Mouse (Mus musculus) bone marrow, adult 2 months (tissue): ENCODE results near the gene Glis3. TPM values are rescaled to one million over a fixed set of nuclear protein-coding genes. Genes with fewer than 3 reads are reported as not detected.
A peak's percentile ranks its signal among the peaks of the same experiment; 100 is the strongest.

Experiments
- H3K27ac ChIP-seq: fragments of 200-500 bp; 2 replicates; pipeline ENCODE4 v1.5.1; 2012; ENCODE audit warnings: low read depth, mild to moderate bottlenecking, control low read depth, inconsistent platforms, low read length; ENCODE audit not compliant: control insufficient read depth, poor library complexity, insufficient read depth
- H3K4me1 ChIP-seq: fragments of 200-500 bp; 2 replicates; pipeline ENCODE4 v1.6.1; 2011; ENCODE audit warnings: low read length; ENCODE audit not compliant: control insufficient read depth, insufficient read depth
- H3K4me3 ChIP-seq: fragments of 200-500 bp; replicated peaks from 2 replicates; pipeline ENCODE3; 2011; ENCODE audit warnings: mild to moderate bottlenecking, low read depth, low read length, control low read depth; ENCODE audit not compliant: control insufficient read depth
- CTCF ChIP-seq: fragments of 200-500 bp; IDR thresholded peaks from 2 replicates; pipeline ENCODE4 v1.5.1; 2011; ENCODE audit warnings: low read length, control low read depth; ENCODE audit not compliant: control insufficient read depth, insufficient read depth
- POLR2A ChIP-seq: fragments of 200-500 bp; IDR thresholded peaks from 2 replicates; pipeline ENCODE4 v1.6.1; 2011; ENCODE audit warnings: low read depth, mild to moderate bottlenecking, control low read depth, low read length, borderline replicate concordance; ENCODE audit not compliant: control insufficient read depth
- WGBS: fragments of 180-500 bp; shearing (Covaris S2); methylation state at CpG from one replicate; pipeline ENCODE4 v1.1.7; 2018; 5-methylcytosine and 5-hydroxymethylcytosine counted together
- polyA plus RNA-seq: library from polyadenylated mRNA; stranded (reverse); fragments of >200 nt; gene quantifications from 2 replicates; pipeline ENCODE4 v1.2.4, GENCODE M21; 2011; ENCODE audit warnings: low replicate concordance; ENCODE audit not compliant: missing spikeins, insufficient read depth, insufficient read length

The Glis3 gene
- polyA plus RNA-seq, 1 experiment, result 2.5 TPM

GRCm38 (mm10) chr19:28366766-28367165 lies 313.1 kb downstream of the Glis3 start:
- Histone ChIP-seq H3K4me1 (no peaks in the 10 kb centered on the region), H3K4me3 (no peak overlapping the region), H3K27ac (no peak overlapping the region)
- 85% methylated on average over 1 of the region's 1 CpGs for WGBS
- TF ChIP-seq POLR2A (no peak), CTCF (no peak)

- WGBS, result 46% methylated on average over 7 of the region's 7 CpGs
- TF ChIP-seq CTCF, result peak; percentile 79
- no peak for TF ChIP-seq POLR2A
- Histone ChIP-seq H3K27ac (no peak overlapping the region), H3K4me1 (no peaks in the 10 kb centered on the region), H3K4me3 (no peak overlapping the region)
Measured at GRCm38 (mm10) chr19:28365897-28366296, 314.0 kb downstream of the Glis3 start.

DNA sequence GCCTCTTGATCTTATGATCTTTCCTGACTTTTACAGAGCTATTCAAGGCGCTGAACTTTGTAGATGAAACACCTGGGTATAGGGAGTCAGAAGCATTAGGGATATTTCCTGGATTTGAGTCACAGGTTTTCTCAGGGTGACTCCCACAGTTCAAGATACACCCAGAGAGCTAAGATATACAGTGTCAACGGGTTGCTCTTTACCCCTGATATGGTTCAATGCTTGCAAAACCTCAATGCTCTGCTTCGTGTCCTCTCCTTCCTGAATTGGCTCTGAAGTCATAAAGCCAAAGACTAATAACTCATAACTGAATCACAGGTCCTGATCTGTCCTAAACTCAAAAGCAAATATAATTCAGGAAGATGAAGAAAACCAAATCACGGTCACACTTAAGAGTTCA lies 319.0 kb downstream of the Glis3 start:
- no peaks in the 10 kb centered on the region; the same call in 1 of the 2 replicates for H3K4me1 ChIP-seq
- WGBS, result 59% methylated on average over 4 of the region's 4 CpGs
- H3K27ac ChIP-seq, result no peak overlapping the region
- no peak overlapping the region for H3K4me3 ChIP-seq
- TF ChIP-seq POLR2A (no peak), CTCF (no peak)

DNA sequence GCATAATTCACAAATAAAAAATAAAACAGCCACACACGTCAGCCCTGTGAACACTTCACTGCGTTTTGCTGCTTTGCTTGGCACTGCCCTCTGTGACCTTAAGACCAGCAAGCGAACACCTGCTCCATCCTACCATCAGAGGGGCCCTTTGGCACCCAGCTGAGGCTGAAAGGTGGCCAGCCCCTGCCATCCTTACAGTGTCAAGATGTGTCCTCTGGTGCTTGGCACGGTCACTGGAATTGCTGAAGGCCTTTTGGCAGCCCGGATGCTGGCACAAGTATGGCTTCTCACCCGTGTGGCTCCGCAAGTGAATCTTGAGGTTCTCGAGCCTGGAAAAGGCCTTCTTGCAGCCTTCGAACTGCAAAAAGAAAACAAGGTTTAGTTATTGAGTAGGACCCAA lies 322.3 kb downstream of the Glis3 start:
- WGBS, result 82% methylated on average over 9 of the region's 9 CpGs
- Histone ChIP-seq H3K27ac (no peak overlapping the region), H3K4me3 (no peak overlapping the region), H3K4me1 (no peaks in the 10 kb centered on the region; the same call in 1 of the 2 replicates)
- no peak for TF ChIP-seq POLR2A
- TF ChIP-seq CTCF, result no peak

- TF ChIP-seq POLR2A (no peak), CTCF (no peak)
- Histone ChIP-seq H3K4me1 (no peaks in the 10 kb centered on the region), H3K27ac (no peak overlapping the region), H3K4me3 (no peak overlapping the region)
- WGBS, result 86% methylated on average over 13 of the region's 13 CpGs
Measured at GRCm38 (mm10) chr19:28351068-28352066, 328.5 kb downstream of the Glis3 start.

DNA sequence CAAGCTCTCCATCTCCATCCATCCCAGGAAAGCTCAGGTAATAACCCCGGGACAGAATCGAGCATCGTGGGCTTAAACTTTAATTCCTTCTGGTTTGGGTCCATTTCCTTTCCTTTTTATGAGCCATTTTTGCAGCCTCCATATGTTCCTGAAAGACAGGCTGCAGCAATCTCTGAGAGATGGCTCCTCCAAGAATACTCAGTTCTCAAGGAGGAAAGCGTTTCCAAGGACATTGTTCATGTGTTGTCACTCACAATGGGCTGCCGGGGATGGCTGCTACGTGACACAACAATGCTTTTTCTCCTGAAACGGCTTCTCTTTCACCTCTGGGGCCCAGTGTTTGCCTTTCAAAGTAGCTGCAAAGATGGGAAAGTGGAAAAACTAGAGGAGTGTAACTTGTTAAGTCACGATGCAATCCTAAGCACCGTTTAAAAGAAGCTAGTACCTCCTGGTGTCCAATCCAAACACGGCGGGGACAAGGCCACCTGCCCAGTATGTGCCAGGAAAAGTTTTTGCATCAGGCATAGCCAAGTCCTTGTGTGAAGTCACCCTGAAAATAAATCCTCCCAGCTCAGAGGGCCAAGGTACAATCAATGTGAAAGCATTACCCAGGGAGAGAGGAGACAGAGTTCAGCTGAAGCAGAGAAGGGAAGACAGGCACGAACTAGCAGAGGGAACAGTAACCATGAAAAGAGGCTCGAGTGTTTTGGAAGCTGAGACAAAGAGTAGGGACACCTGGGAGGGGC lies 332.6 kb downstream of the Glis3 start:
- Histone ChIP-seq H3K4me3 (no peak overlapping the region), H3K4me1 (no peaks in the 10 kb centered on the region), H3K27ac (no peak overlapping the region)
- 81% methylated on average over 13 of the region's 13 CpGs for WGBS
- no peak for TF ChIP-seq POLR2A
- no peak for TF ChIP-seq CTCF

DNA sequence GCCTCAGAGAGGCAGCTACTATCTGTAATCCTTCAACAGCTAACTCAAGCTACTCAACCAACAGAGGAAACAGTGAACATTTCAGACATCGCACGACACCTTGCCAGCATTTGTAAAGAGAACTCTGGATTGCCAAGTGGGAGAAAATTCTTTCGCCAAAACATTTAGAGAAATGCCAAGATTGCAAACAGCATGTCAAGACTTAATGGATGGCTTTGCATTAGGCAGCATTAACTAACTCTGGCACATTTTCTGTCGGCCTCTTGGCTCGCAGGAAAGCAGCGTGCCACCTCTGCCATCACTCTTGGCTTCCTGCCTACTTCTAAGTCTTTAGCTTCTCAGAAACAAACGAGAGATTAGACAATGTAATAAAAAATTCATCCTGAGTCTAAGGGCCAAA lies 336.2 kb downstream of the Glis3 start:
- TF ChIP-seq CTCF (no peak), POLR2A (no peak)
- no peak overlapping the region for H3K27ac ChIP-seq
- no peak overlapping the region for H3K4me3 ChIP-seq
- 76% methylated on average over 7 of the region's 7 CpGs for WGBS
- no peaks in the 10 kb centered on the region for H3K4me1 ChIP-seq

DNA sequence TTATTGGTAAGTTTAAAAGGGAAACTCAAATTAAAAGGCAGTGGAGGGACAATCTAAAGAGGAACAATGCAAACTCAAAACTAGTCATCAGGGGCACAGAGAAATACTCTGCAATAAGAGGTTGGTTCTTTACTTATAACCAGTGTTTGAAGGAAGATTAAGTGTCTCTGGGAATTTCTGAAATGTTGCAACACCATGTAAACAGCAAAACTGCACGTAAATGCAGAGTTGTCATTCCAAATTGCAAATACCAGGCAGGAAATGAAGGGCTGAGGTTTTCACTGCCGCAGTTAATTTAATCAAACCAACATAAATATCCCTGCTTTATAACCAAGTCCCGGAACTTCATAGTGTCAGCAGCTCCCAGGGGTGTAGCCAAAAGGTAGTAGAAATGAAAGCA lies 342.3 kb downstream of the Glis3 start:
- WGBS, result 67% methylated on average over 3 of the region's 3 CpGs
- no peak overlapping the region for H3K27ac ChIP-seq
- no peaks in the 10 kb centered on the region for H3K4me1 ChIP-seq
- no peak for TF ChIP-seq CTCF
- H3K4me3 ChIP-seq, result no peak overlapping the region
